Mouse (Mus musculus): ENCODE measurements at regions not wholly inside any gene's neighbourhood (a gene's known extent, or its start where the extent isn't known, plus 50 kb on each side); places are given as distances from the start of the nearest gene placed in this dataset.

DNA sequence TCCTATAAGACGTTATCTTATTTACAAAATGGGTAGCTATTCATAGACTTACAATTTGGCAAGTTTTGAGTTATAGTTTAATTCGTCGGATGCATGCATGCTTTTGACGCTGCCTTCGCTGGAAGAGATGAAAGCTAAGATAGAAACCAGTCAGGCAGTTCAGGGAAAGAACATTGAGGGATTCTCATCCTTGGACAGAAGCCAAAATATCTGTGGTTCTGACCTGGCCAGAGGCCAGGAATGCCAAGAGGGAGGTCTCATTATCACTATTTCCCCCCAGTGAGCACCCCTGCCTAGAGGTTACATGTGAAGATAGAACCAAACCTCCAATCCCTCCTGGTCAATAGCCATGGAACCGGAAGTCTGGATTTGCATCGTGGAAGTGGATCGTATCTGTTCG lies 167.1 kb upstream of the Ankrd55 start:
- no peak for DNase-seq (ENCODE audit: low read depth, low spot score)

DNA sequence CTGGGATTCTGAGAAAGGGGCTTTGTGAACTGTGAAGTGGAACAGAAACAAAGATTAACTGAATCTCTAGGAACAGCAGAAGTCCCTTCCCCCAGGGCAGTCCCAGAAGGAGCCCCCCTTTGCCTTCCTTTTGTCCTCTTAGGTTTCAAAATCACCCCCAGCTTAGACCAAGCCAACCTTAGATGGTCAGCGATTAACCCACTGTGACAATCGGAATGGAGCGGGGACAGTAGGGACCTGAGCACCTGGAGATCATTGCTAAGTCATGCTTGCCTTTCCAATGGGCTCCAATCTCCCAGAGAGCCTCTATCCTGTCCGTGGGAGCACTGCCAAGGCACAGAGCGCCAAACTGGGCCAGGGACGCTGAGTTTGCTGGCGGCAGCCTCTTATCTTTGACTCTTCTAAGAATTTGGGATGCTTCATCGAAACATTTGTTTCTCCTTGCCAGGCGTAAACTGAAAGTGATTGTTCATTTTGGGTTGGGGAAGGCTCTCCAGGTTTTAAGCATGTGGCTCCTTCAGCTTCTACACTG lies 165.3 kb upstream of the Ankrd55 start:
- no peak for DNase-seq (ENCODE audit: low read depth, low spot score)

DNA sequence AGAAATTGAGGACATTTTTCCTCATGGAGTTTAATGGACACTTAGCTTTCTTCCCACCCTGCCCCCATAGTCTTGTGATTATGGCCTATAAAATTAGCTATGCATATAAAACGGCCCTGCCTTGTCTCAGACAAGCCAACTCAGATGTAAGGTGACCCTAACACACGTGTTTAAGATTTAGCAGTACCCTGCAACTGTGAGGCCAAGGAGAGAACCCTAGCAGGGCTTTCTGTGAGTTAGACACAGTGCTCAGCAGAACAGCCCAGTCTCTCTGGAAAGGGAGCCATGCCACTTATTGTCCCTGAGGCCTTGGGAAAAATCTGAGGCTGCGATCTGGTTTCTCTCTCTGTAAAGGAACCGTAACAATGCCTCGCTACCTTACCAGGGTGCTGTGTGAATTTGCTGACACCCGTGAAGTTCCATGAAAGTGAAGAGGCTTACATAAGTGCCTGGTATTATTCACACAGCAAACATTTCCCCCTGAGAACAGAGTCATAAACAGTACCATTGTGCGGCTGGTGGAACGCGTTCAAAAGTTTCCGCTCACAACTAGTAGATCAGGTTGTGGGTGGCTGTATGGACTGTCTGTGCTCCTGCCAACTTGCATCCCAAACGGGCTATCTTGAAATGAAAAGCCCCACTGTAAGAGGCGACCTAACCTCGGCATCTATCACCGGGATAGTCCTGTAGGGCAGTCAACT lies 162.3 kb upstream of the Ankrd55 start:
- no peak for DNase-seq (ENCODE audit: low read depth, low spot score)

DNA sequence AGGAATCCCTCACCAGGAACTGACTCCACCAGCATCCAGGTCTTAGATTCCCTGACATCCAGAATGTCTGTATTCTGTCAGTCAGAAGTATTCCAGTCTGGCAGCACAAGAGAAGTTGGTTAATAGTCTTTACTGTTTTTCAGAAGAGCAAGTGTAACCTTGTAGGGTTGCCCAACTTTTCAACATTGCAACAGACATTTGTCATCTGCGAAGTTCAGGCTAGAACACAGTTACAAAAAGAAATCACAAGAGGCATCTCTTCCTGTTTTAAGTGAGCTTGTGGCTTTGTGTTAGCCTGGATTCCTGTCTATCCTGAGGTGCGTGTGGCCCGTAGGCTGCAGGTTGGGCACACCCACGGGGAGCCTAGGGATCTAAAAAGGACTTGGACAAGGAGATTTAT lies 158.0 kb upstream of the Ankrd55 start:
- DNase-seq (ENCODE audit: low read depth, low spot score), result no peak

DNA sequence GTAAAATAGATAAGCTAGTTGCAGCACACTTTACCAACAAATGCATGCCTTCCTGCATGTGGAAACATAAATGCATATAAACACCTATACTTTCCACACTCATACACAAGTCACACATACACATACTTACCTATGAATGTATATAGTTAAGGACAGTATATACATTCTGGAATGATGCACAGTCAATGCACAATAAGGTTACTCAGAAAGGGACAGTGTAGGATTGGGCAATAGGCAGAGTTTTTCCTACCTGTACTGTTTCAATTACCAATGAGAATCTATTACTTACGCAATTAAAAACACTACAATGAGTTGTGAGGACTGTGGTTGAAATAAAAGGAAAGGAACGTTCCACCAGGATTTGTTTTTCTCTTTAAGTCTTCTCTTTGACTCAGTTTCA lies 157.5 kb upstream of the Ankrd55 start:
- no peak for DNase-seq (ENCODE audit: low read depth, low spot score)

DNA sequence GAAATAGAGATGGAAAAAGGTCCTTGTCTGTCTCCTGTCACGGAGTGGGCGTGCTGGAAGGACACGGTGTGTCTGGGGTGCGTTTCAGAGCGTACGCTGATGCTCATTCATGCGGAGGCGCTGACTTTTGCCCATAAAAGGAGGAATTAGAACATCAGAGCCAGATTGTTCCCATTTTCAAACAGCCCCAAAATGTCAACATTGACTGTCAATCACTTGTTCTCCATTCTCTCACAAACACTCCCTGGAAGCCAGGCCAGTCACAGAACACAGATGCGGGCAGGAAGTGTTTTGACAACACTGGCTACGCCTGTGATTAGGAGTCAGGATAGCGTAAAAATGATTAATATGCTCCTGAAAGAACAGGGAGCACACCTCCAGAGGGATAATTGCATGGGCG lies 157.1 kb upstream of the Ankrd55 start:
- no peak for DNase-seq (ENCODE audit: low read depth, low spot score)

DNA sequence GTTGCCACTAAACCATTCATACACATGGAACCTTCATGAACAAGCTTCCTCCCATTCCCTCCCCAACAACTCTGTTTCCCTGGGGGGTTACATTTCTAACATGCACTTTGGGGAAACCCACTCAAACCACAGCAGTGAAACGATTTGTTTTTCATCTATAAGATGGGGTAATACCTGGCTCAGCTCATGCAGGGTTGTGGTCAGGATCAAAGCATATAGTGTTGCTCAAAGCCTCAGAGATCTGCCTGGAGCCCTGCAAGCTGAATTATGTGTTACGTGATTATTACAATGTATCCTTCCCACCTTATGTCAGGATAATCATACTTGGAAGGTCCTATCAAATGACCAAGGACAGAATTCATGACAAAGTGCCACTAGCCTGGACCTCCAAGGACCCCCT lies 154.5 kb upstream of the Ankrd55 start:
- DNase-seq (ENCODE audit: low read depth, low spot score), result no peak

DNA sequence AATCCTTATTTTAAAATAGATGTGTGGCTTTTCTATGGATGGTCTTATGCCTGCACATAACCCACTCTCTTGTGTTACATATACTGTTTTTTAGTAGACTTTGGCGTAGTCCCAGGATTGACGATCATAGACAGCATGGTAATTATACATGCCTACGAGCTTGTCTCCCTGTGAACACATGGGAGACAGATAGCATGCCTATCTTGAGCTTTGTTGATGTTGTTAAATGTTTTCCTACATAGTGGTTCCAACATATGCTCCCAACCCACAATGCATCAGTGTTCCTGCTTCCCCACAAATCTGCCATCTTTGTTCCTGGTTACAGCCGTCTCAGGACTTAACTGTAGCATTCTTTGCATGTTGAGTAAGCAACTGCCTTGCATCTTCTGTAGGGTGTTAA lies 153.6 kb upstream of the Ankrd55 start:
- no peak for DNase-seq (ENCODE audit: low read depth, low spot score)

DNA sequence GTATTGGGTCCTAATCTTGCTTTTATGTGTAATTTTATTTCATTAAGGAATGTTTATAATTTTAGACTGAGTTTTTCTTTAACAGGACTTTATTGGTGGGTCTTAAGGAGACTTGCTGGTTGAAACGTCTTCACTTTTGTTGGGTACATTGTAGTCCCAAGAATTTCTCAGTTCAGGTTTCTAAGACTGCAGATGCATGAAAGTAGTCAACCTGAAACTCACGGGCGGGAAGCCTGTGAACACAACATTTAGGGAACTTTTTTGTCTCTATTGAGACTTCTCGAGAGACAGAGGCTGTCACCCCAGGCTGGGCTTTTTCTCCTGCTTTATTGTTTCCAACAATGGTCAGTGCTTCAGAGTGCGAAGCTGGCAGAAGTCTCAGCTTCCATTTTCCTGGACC lies 152.5 kb upstream of the Ankrd55 start:
- DNase-seq (ENCODE audit: low read depth, low spot score), result no peak

DNA sequence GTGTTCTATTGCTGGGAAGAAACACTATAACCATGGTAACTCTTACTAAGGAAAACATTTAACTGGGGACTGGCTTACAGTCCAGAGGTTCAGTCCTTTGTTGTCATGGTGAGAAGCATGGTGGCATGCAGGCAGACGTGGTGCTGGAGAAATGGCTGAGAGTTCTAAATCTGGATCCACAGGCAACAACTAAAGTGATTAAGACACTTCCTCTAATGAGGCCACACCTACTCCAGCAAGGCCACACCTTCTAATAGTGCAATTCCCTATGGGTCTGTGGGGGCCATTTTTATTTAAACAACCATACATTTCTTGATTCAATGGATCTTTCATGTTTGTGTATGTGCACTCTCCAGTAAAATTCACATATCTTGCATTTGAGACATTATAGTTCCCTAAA lies 151.4 kb upstream of the Ankrd55 start:
- DNase-seq (ENCODE audit: low read depth, low spot score), result no peak

DNA sequence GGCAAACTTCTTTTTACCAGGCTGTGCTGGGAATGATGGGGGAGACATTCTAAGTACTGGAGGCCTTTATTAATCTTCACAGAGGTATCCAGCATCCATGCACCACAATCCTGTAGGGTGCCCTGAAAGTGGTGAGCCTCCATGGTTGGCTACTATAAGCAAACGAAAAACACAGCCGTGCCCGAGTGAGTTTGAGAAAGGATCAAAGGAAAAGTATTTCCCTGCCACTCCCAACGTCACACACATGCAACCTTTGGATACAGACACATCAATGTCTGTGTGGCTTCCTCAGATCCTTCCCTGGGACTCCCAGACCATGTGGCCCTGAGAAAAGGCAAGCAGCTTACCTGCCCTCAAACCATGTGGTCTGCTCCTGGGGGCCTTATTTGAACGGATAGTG lies 147.4 kb upstream of the Ankrd55 start:
- DNase-seq (ENCODE audit: low read depth, low spot score), result no peak

DNA sequence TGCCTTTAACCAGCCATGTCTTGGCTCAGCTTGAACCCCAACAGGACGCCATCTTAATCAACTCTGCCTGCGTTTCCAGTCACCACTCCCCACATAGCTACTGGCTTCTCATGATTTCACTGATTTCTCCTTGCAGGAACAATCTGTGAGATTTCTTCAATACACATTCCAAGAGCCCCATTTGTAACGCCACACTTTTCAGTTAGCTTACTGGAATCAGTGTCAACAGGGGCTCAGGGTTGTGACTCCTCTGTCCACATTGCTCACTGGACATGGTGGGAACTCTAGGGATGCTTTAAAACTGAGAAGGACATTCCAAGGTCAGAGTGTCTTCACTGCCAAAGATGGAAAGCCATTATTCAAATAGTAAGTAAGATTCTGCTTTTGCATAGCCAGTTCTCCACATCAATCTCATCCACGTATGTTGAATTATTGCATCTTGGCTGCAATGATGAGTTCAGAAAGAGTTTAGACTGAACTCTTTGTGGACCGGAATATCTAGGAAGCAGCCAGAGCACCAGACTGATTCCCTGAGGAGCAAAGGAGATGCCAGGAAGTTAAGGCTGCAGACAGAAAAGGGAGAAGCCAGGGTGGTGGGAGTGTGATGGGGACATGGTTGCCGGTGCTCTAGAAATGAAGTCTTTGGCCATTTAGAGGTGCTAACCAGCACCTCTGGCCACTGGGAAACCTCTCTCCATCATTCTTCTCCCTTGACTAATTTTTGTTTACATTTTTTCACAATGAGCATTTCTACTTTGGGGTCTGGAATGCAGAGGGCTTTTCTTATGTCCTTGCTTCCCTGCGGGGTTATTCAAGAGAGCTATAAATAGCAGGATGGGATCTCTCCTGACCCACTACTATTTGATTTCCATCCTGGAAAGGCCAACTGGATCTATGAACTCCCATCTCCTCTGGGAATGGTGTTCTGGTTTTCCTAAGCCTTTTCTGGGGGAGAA lies 143.6 kb upstream of the Ankrd55 start:
- DNase-seq (ENCODE audit: low read depth, low spot score), result no peak

DNA sequence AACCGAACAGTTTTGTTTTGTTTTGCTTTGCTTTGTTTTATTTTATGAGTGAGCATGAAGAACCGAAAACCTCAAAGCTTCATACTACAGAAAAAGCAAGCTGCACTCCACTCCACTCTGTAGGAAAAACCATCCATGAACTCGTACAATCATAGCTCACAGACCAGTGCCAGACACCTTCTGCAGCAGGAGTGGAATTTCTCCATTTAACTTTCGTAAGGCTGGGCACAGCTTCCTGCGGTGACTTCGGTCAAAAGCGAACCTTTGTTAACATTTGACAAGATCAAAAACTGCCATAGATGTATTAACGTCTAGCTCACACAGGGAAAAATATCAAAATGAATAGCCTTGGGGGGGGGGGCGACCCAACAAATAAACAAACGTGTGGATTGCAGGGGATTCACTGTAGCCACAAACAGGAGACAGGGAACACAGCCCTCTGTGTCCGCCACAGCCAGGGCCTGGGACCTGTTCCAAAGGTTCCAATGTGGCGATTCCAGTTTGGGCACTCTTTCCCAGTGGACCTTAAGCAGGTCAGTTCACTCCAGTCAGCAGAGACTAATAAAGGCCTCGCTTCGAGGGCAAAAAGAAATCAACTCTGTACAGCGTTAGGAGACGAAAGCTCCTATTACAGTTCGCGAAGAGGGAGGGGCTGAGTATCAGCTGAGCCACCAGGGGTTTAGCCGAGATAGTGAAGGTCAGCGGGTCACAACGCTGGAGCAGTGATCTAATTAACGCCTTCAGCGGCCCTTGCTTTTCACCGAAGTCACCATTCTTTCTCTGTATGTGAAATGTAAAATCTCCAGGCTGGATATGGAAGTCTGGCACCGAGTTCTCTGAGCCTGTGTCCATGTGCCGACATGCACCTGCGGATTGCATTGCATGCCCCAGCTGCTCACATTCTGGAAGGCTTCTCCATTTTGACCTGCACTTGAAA lies 135.4 kb upstream of the Ankrd55 start:
- DNase-seq (ENCODE audit: low read depth, low spot score), result peak; percentile 4

DNA sequence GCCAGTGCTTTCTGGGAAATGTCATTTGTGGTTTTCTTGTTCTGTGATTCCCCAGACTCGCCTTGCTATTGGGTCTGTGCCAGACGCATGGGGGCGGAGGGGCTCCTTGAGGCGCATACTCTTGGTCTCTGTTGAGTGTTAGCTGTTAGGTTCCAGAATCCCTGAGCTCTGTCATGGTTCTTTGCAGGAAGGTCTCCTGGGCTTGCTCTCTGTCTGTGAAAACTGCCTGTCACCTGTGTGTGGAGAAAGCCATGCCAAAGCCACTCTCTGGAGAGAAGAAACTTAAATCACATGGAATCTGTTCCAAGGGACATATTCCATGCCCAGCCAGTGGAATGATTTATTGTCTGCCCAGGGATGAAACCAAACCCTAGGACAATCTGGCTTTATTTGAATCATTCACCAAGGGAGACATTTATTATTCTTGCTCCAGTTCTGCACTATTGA lies 134.5 kb upstream of the Ankrd55 start:
- peak; percentile 11 for DNase-seq (ENCODE audit: low read depth, low spot score)

DNA sequence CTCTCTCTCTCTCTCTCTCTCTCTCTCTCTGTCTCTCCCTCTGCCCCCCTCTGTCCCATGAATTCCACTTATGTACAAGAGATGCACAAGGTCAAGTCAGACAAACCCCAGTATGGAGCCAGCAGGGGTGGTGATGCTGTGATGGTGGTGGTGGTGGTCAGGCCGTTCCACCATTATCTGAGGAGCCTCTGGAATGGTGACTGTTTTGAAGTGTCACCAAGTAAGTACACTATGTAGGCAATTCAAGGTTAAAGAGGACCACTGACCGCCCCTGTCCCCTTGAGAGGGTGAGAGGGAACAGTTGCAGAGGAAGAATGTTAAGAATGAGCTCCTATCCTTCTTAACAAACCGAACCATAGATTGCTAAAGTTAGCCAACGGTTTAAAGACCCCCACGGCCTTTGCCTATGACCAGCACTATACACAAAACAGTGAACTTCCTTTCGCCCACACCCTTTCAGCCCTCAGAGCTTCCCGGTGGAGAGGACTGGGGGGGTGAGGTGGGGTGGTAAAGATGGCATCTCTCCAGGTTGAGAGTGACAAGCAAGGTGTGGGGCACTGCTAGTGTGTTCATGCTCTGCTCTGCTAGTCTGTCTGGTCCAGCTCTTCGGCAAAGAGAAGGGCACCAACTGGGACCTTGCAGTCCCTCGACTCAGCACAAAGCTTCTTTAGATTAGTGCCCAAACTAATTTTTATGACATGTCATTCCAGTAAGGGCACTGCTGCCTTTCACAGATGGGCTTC lies 128.7 kb upstream of the Ankrd55 start:
- DNase-seq (ENCODE audit: low read depth, low spot score), result no peak

DNA sequence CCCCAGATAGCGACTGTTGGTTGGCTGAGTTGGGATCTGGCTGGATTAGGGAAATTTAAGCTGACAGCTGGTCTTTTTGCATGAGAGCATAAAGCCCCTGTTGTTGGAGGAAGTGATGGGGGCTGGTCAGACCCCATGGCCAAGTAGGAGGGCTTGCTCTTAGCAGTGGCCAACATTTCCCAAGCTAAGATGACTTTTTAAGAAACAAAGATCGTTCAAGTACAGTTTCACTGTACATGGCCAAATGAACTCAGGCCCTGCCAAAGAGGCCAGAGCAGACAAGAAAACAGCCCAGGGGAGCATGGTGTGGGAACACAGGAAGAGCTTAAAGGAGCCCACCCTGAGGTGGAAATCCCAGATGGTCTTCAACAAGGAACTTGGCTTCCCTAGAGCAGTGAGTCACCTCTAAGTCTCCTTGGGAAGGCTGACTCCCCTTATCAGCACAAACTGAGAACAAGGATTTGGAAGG lies 128.0 kb upstream of the Ankrd55 start:
- DNase-seq (ENCODE audit: low read depth, low spot score), result no peak

DNA sequence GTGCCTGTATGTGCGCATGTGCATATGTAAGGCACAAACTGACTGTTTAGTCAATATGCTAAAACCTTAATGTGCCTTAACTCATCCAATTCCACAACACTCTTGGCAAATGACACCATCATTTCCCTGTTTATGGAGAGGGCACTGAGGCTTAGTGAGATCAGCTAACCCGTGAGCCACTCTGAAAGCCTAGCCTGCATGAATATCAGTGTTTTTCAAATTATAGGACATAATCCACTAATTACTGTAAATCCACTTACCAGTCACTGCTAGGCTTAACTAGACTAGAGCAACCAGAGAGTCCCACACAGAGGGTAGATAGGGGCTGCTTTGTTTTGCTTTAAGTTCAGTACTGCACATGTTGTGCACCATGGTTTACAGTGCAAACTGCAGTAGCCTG lies 127.5 kb upstream of the Ankrd55 start:
- no peak for DNase-seq (ENCODE audit: low read depth, low spot score)

DNA sequence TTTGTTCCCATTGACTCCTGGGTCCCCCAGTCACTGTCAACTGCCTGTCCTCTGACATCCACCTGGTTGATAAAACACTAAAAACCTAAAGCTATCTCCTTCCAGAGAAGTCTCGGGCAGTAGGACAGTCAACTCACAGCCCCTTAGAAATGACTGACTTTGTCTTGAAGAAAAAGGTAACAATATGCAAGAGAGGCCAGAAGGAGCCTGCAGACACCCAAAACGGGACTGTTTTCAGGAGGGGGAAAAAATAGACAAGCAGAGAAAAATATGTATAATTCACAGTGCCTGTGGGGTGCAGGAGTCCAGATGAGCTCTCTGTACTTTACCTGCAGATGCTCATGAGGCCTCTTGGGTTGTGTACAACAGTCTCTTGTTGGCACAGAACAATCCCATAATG lies 126.4 kb upstream of the Ankrd55 start:
- DNase-seq (ENCODE audit: low read depth, low spot score), result no peak

DNA sequence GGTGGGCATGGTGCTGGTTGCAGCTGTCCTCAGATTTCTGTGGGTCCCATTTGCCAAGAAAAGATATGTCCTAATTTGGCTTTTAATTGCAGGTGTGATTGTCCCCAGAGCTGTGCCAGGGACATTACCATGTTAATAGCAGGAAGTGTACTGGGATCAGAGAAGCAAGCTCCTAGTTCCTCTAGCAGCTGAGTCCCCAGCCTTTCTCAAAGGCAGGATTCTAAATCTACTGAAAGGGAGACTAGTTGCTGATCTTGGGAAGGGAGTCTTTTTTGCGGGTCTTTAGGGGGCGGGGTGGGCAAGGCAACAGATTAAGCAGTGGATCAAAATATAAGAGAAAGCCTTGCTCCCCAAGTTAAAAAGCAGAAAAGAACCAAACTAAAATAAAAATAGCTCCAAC lies 122.3 kb upstream of the Ankrd55 start:
- DNase-seq (ENCODE audit: low read depth, low spot score), result no peak

DNA sequence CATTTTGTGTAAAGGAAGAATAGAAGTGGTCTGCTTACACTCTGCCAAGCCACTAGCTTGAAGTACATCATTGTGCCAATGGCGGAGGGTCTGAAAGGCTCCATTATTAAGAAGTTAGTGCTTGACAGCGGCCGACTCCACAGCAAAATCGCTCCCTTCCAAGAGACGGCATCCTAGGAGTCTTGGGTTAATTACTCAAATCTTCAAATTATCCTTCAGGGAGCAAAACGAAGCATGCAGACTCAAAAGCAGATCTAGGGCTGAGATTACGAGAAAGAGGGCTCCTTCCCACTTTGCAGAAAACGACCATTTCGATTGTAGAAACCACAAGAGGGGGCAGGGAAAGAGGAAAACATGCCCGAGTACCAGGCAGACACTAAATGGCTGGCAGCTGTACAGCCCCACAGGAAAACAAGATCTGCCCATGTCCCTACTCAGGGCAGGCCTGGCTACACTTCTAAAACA lies 121.9 kb upstream of the Ankrd55 start:
- DNase-seq (ENCODE audit: low read depth, low spot score), result no peak

DNA sequence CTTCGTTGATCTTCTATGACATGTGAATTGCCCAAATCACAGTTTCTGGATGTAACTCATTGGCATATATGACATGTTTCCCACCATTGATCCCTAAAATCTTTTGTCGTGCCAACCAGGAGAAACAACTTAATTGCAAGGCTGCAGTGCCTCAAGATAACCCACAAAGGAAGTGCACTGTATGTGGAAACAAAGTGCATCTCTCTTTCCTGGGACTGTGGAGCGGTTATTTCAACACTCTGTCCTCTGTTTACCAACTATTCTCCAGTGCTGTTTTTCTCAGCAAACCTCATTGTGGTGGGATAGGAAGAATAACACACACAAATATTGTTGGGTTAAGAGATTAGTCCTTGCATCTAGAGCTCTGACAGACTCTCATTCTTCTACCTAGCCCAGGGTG lies 119.8 kb upstream of the Ankrd55 start:
- DNase-seq (ENCODE audit: low read depth, low spot score), result no peak

Measured in embryo, embryonic 11.5 days (tissue).